Mouse (Mus musculus) frontal cortex, postnatal 14 days (tissue): ENCODE data around the gene Irs1.

Source experiments
- DNase-seq, 2 experiments: peaks; one replicate each; pipeline ENCODE4 v3.0.0; 2022; ENCODE audit warnings: low spot score in 2 of 2

Irs1 gene

GRCm38 (mm10) chr1:82257457-82257856 is 33.8 kb downstream of the Irs1 start:
- no peak for DNase-seq

GRCm38 (mm10) chr1:82253789-82254445 is 37.3 kb downstream of the Irs1 start:
- DNase-seq = no peak

GRCm38 (mm10) chr1:82247221-82247951 is 43.8 kb downstream of the Irs1 start:
- DNase-seq = no peak

GRCm38 (mm10) chr1:82245002-82245401 is 46.2 kb downstream of the Irs1 start:
- no peak for DNase-seq

GRCm38 (mm10) chr1:82243260-82243825 is 47.9 kb downstream of the Irs1 start:
- DNase-seq = no peak

GRCm38 (mm10) chr1:82239409-82240201 is 51.6 kb downstream of the Irs1 start:
- no peak for DNase-seq

DNA sequence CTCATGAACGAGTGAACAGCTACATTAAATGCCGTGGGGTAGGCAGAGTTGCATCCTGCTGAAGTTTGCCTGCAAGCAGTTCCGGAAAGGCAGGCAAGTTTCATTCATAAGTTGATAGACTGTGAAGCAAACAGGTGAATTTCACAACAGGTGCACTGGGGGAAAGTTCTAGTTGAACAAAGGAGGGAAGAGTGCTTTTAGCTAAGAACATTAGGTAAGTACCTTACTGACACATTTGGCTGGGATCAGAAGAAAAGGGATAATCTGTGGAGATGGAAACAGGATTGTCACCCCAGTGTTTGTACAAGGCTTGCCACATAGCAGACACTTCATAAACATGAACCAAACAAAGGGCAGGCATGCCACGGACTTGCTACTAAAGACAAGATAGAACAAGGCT is 53.0 kb downstream of the Irs1 start:
- no peak for DNase-seq

DNA sequence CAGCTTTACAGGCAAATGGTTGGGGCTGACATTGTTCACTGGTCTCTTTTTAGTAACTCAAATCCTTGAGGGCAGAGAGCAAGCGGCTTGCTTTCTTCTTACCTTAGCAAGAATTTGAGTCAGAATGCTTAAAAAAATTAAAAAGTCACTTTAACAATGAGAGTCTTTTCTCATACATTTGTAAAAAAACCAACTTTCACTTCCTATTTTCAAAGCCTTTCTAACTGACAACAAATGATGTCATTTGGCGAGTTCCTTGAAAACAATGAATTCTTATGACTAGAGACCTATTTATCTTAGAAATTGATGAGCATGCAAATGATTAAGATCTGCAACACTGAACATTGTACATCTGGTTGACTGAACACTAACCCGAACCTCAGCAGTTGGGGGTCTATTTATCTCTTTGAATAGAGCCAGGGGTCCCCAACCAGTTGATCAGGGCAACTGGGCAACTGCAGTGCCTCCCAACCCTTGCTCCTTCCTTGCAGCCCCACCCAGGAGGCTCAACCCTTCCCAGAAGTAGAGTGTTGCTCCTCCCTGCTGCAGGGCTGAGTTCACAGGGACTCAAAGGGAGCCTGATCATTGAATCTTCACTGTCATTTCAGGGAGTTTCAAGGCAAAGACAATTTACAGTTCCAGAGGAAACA is 55.6 kb downstream of the Irs1 start:
- no peak for DNase-seq

GRCm38 (mm10) chr1:82234616-82235015 is 56.6 kb downstream of the Irs1 start:
- no peak for DNase-seq

- no peak for DNase-seq
Measured at GRCm38 (mm10) chr1:82232812-82233211, 58.4 kb downstream of the Irs1 start, which contains the start of gene Gm9747. Gene Gm9747, plus strand, starts transcription at chr1:82233112.

GRCm38 (mm10) chr1:82228841-82229240 is 62.4 kb downstream of the Irs1 start:
- DNase-seq = no peak

- no peak for DNase-seq
Measured at GRCm38 (mm10) chr1:82223042-82223795, 68.0 kb downstream of the Irs1 start.

DNA sequence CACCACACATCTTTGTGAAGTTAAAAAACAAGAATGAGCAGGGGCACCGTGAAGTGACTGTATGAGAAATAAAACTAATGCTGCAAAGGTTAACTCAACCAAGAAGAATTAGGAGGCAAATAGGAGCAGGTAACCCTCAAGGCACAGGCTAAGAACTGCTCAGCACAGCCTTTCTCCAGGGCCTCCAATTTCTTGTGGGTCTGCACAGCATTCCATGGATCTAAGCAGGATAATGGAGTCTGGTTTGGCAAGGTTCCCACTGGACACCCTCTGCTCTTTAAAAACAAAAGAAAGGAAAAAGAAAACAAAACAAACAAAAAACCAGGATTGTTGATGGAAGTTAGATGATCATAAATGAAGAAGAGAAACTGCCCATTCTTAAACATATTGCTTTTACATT is 69.8 kb downstream of the Irs1 start:
- DNase-seq = no peak

DNA sequence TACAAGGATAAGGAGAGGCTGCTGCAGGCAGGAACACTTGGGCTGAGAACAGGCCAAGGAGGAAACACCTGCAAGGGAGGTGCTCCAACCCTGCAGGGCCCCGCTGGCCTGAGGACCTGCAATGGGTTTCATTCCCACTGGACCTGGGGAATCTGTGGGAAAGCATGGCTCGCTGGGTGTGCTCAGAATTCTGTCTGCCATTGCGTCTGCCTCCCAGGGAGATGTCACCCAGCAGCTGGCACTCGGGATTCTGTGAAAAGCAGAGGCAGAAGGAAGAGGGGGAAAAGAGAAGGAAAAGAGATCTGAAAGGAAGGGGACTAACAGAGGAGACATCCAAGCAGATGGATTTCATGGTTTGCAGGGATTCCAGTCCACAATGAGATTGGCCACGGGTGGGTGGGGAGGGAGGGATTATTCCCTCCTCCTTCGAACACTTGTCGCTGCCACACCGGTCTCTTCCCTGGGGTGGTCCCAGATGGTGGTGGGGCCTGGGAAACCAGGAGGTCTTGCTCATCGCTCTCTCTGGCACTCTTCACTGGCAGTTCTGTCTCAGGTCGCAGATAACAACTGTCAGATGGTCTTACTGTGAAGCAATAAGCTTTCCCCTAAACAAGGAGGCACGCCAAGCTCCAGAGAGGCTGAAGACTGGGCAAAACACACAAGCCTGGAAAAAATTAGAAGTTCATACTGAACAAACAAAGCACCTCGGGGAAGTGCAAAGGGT is 70.4 kb downstream of the Irs1 start:
- DNase-seq = no peak

GRCm38 (mm10) chr1:82207511-82207910 is 83.7 kb downstream of the Irs1 start:
- DNase-seq = no peak

DNA sequence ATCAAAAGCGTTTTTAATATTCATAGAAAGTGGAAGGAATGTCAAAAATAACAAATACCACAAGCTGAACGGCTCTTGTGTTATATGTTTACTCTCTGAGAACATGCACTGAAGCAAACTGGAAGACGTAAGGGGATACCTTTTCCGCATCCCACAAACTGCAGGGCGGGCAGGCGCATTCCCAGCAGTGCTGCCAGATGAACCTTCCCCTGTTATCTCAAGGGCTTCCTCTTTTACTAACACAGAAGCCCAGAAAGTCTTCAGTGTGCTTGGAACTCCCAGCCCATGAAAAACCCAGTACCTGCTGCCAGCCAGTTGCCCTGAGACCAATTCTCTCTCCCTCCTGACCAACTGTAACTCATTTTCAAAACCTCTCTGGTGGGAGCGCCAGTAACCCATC is 90.6 kb downstream of the Irs1 start:
- DNase-seq = no peak

DNA sequence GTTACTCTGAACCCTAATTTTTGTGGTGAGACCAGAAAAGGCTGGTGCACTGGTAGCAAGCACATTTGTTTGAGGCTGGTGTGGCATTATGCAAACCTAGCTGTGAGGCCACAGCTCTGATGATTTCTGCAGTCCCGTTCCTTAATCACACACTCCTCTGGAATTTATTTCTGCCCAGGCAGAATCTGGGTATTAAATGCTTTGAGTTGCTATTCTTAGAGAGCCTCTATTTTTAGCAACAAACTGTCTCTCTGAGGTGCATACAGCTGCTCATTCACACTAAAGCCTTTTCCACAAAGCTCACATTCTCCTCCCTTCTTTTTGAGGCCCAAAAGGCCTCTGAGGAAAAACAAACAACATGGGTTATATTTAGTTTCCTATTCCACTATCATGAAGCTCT is 91.3 kb downstream of the Irs1 start:
- DNase-seq = no peak

- DNase-seq = no peak
Measured at GRCm38 (mm10) chr1:82191579-82191978, 99.6 kb downstream of the Irs1 start.

DNA sequence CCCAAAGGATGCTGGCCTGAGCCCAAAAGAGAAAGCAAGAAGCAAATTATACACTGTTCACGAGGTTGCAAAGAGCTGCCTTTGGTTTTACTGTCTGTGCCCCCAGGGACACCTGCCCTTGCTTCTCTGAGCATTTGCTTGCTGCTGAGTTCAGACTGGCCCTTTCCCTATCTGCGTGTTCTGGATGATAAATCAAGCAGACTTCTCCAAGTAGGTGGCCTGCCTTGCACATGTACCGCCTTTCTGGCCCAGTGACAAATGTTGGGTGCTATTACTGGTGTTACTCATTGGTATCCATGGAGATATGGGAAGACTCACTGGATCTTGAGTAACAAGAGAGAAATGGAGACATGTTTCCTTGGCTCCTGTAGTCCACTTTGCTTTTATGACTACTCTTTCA is 101.7 kb downstream of the Irs1 start:
- DNase-seq = peak; percentile 50 to 54

- DNase-seq = no peak
Measured at GRCm38 (mm10) chr1:82188549-82189231, 102.5 kb downstream of the Irs1 start.
